Mouse (Mus musculus) kidney, adult 11 months (tissue): ENCODE measurements at regions not wholly inside any gene's neighbourhood (a gene's known extent, or its start where the extent isn't known, plus 50 kb on each side); places are given as distances from the start of the nearest gene placed in this dataset.

Source experiments
- DNase-seq: peaks from one replicate; pipeline ENCODE4 v3.0.0; 2022

DNA sequence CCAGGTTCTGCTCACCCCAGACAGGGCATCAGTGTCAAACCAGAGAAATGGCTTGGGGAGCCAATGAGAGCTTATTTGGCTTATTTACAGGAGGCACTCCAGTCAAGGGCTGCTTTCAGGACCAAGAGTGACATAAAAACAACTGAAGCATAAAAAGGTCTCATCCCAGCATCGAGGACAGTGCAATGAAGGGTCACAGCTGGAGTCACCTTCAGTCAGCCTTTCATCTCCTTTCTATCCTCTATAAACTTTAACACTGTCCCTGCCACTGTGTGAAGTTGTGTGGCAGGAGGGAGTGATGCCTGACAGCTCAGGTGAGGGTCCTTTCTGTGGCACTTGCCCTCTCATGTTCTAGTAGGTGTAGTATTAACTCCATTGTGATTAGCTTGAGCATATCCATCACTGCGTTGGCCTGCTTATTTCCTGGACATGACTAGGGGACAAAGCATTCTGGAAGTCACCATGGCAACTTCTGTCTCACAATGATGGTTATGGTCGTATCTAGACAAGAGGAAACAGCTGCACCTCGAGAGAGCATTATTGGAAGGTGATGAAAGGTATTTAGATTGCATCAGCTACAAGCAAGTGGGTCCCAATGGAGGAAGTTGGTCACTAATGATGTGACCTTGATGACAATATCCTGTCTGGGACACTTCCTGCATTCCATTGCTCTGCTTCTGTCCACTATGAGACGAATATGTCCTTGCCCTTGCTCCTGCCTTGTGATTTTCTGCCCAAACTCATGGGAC lies 87.8 kb upstream of the Enpp6 start:
- no peak for DNase-seq

DNA sequence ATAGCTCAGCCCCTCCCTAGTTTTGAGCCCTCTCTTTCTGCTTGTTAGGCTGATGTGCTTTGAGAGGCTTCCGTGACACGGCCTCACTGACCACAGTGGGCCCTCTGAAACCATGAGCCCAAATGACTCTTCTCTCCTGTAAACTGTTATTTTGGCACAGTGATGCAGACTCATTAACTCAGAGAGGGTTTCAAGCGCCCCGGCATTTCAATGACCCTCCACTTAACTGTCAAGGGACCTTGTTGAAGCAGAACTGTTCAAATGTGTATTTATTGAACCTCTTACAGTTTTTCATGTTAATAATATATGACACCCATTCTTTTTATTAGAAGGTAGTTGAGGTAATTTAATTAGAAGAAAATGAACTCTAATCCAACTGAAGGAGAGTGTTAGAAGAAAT lies 85.9 kb upstream of the Enpp6 start:
- no peak for DNase-seq

DNA sequence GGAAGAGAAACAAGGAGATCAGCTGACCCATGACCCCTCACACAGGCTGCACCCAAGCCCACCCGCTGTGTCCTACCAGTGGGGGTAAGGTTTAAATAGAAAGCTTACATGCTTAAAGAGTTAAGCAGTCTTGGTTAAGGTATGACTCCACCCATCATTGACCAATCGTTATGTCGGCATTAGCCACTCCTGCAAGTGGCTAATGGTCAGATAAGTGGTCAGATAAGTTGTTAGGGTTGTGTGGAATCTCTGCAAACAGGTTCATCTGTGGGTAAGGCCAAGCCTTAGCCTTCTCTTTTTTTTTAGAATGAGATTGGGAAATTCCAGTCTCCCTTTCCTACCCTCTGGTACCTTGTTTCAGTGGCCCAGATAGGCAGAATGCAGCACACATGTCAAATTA lies 82.0 kb upstream of the Enpp6 start:
- no peak for DNase-seq

DNA sequence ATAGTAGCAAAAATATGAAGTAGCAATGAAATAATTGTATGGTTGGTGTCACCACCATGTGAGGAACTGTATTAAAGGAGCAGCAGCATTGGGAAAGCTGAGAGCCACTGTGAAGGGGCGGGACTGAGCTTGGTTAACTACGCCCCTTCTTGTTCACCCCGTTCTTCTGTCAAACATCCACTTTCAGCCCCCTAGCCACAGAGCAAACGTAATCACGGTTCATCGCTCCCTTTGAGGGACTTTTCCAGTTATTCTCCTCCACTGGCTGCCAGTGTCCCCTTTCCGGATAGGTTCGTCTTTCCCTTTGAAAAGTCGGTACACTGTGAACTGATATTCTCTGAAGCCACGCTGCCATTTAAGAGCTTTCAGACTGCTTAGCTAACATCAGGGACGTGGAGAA lies 79.3 kb upstream of the Enpp6 start:
- no peak for DNase-seq

DNA sequence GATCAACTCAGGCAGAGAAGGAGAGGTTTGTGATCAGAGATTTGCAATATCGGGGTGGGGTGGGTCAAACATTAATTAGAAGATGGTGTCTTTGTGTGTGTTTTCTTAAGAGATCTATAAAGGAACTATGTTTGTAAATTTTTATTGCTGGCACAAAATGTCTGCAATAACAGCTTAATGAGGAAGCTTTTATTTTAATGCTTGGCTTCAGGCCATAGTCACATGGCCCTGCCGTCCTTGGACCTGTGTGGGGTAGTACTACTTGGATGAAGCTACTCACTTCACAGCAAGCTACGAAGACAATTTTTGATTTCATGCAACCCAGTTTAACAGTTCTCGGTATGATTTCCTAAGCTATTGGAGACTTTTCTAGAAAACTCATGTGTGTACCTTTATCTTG lies 78.5 kb upstream of the Enpp6 start:
- no peak for DNase-seq

DNA sequence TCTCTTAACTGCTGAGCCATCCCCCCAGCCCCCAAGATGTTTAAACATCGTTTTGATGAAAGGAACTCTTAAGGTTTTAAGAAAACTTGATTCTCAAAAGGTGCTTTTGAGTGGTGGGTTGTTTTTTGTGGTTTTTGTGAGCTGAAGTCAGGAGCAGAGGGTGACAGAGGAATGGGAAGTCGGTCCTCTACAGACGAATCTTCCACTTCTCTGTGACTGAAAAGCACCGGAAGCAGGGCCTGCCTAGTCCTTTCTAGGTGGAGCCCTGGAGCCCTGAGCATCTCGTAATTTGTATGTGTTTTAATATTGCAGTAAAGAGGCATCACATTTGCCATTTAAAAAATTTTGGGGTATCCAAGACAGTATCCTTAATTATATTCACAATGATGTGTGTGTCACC lies 72.7 kb upstream of the Enpp6 start:
- no peak for DNase-seq

DNA sequence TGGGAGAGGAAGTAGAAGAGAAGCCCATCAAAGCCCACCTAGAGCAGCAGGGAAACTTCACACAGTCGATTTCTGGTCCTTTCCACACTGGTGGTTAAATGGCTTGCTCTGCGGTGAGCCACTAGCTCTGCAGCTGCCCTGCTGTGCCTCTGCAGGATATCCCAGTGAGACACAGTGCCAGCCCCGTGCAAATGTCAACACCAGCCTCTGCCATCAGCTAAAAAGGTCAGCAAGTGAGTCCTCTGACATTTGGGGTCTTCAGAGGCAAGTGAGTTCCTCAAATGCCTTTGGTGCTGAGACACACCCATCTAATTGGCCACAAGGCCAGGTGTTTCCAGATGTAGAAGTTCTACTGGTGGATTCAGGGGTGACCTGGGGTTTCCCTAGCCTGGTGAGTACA lies 66.6 kb upstream of the Enpp6 start:
- DNase-seq = no peak

DNA sequence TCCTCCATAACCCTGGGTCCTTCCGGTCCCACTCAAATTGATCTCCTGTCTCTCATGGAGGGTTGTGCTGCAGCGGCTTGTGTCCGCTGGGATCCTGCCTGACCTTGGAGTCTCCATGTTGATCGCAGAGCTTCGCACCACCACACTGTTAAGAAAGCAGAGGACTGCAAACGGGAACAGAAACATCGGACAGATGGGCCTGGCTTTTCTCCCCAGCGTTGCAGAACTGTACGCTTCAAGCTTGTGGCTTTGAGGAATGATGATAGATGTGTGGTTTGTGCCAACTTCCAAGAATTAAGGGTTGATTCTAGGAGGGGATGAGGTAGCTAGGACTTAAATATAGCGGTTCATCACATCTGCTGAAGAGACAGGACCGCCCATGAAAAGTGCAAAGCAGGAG lies 65.6 kb upstream of the Enpp6 start:
- DNase-seq = no peak

DNA sequence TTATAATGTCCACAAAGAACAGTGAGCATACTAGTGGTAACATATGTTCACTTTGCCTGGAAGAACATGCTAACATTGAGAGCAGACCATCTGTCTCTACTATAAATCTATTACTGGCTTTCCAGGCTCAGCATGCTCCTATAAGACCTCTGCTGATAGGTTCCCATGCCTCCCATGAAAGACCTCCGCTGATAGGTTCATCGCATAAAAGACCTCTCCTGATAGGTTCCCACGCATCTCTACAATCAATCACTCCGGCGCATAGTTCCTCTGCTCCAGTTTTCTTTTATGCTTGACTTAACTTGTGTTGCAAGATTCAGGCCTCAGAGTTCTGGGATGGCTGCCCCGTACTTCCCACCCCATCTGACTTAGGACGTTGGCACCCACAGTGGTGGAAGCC lies 65.1 kb upstream of the Enpp6 start:
- DNase-seq = no peak

DNA sequence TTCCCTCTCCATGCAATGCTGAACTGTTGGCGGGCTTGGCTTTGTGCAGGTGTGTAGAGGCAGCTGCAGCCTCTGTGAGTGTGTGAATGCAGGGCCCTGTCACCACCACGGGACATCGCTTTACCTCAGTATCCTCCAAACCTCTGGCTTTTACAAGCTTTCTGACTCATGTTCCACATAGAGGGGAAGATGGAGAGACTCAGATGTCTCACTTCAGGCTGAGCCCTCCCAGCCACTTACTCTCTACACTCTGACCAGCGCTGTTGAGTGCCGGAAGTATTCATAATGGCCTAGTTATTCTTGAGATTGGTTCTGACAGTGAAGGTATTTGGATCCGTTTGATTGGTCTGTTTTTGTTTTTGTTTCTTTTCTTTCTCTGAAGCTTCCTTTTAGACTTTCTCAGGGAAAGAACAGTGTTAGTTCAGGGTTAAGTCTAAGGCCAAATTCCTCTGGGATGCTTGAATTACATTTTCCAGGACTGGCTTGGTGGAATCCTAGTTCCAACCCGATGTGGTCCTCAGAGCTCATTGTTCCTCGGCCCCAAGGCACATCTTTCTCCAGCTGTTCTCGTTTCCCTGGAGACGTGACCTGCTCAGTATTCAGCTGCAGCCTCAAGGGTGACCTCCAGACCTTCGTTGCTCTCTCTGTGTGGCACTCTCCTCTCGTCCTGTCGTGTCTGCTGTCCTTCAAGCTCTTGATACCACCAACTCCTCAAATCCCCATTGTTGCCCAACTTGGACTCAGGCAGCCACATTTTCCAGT lies 61.7 kb upstream of the Enpp6 start:
- no peak for DNase-seq

DNA sequence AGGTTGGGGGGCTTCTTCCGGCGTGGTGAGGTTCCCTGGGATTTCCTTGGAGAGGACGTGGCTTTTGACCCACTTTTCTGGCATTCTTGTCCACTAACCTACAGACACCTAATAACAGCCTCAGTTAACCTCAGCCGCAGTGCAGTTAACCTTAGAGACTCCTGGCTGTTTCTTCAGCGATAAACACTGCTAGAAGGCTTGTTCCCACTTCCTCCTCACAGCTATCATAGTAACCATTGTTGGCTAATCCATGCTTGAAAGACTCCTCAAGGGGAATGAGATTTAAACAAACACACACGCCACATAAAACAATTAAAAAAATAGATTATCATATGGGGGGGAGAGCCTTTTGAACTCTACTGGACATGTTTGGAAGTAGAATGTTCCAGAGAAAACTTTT lies 58.0 kb upstream of the Enpp6 start:
- no peak for DNase-seq

DNA sequence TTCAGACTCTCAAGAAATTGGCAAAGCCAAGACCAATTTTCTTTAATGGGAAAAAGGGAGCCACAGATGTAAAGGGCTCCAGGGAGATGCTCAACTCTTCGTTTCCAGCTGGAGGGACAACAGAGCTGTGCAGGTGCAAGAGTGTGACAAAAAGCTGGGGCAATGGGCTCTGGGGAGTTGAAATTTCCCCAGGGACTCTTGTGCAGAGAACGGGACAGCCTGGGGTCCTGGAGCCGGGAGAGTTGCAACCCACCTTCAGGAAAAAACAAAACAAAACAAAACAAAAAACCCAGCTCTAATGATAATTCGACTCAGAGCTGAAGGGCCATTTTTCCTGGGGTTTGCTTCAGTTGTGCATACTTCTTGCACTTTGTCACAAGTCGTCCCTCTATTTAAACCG lies 57.0 kb upstream of the Enpp6 start:
- no peak for DNase-seq

DNA sequence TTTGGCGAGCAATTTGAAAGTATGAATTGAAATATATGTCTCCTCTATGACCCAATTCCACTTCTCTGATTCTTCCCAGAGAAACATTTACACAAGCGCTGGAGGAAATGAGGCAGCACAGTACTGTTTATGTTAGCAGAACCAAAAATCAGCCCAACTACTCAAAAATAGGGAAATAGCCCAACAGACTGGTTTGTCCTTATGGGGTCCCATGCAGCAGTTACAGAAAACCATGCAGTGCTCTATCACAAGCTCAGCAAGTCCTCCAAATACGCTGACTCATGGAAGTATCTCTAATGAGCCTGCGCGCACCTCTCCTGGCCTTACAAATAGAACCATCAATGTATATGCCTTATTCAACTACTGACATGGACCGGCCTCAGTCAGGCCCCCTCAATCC lies 55.4 kb upstream of the Enpp6 start:
- no peak for DNase-seq

DNA sequence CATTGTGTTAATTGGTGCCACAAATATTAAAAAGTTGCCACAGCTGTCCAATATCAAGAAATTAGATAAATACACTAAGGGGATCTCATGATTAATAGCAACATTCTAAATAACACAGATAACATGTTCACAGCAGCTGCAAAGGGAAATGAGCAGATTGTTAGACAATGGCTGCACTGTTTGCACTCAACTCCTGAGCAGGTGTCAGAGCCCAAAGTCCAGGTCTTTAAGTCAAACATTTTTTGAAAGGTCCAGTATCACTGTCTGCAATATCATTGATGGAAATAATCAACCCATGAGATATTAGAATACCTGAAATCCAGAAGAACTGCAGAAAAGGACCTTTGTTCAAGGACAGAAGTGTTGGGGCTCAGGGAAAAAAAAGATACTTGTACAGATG lies 53.4 kb upstream of the Enpp6 start:
- DNase-seq = no peak

DNA sequence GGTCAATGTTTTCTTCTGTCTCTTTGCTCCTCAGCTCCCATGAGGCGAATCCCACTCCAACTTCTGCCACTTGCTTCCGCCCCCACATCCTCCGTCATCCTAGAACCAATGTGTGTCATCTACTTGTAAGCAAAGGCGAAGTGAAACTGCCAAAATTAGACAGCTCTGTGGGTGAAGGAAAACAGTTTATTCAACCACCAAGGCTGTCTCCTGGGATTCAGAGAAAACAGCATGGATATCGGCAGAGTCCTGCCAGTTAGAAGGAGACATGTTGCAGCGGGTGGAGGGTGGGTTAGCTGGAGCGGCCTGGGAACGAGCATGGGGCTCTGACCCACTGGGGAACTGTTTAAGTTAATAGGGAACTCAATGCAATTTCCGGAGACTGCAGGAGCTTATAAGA lies 52.4 kb upstream of the Enpp6 start:
- DNase-seq = no peak

DNA sequence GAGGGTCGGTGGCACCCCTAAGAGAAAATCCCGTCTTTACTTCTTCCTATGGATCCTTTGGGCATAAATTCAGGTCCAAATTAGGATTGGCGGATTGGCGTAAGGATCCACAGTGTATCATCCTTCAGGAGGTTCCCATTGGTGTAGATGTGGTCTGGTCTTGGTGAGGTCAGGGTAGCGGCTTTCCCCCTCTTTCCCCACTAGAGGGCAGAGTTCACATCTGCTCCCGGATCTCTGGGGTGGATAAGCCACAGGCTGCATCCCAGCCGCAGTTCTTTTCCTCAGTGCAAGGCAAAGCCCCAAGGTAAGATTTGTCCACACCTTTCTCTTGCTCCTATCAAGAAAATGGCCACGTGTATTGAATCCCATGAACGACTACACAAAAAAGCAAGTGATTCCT lies 51.8 kb upstream of the Enpp6 start:
- DNase-seq = peak; percentile 56

DNA sequence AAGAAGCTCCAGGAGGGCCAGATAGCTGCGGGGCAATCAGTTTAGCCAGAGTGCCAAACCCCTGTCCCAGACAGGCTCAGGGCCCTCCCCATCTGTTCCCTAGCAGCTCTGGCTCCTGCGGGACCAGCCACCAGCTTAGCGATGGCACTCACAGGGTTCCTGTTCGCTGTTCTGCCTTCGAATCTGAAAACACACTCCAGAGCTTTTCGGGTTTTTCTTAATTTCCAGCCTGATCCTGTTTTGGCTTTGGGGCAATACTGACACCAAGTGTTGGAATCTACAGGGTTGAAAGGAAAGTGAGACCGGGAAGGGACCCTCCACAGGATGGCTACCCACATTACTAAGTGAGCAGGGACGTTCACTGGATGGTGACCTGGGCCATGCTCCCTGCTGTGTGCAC lies 50.6 kb upstream of the Enpp6 start:
- no peak for DNase-seq
